Mouse (Mus musculus) olfactory bulb, adult 2 months (tissue): ENCODE data around the gene Tk1. TPM values are rescaled to one million over a fixed set of nuclear protein-coding genes. Genes with fewer than 3 reads are reported as not detected.
"Not testable (repeated sequence)": the region's sequence is repeated elsewhere in the genome, so short reads cannot be mapped to it uniquely, and the experiment has no call there.

Source experiments
- H3K27ac ChIP-seq: fragments of 200-500 bp; 2 replicates; pipeline ENCODE4 v1.5.1; 2012; ENCODE audit warnings: low read depth, low read length; ENCODE audit not compliant: insufficient read depth
- H3K4me1 ChIP-seq: fragments of 200-500 bp; 2 replicates; pipeline ENCODE4 v1.6.1; 2012; ENCODE audit warnings: low read length; ENCODE audit not compliant: control insufficient read depth, insufficient read depth
- H3K4me3 ChIP-seq: fragments of 200-500 bp; 2 replicates; pipeline ENCODE4 v1.5.1; 2012; ENCODE audit warnings: mild to moderate bottlenecking, low read depth, low read length, moderate library complexity; ENCODE audit not compliant: insufficient read depth
- CTCF ChIP-seq: fragments of 200-500 bp; IDR thresholded peaks from 2 replicates; pipeline ENCODE4 v1.5.1; 2012; ENCODE audit warnings: low read depth, mild to moderate bottlenecking, low read length, moderate library complexity; ENCODE audit not compliant: insufficient read depth
- POLR2A ChIP-seq: fragments of 200-500 bp; IDR thresholded peaks from 2 replicates; pipeline ENCODE4 v1.6.1; 2012; ENCODE audit warnings: mild to moderate bottlenecking, low read depth, low read length, moderate library complexity; ENCODE audit not compliant: insufficient read depth
- WGBS: fragments of 180-500 bp; shearing (Covaris S2); methylation state at CpG from one replicate; pipeline ENCODE4 v1.1.7; 2018; 5-methylcytosine and 5-hydroxymethylcytosine counted together
- polyA plus RNA-seq: library from polyadenylated mRNA; stranded (reverse); fragments of >200 nt; gene quantifications from 2 replicates; pipeline ENCODE4 v1.2.4, GENCODE M21; 2012; ENCODE audit warnings: low replicate concordance; ENCODE audit not compliant: missing spikeins, insufficient read depth, insufficient read length

Gene Tk1
- polyA plus RNA-seq, 1 experiment = not detected

DNA sequence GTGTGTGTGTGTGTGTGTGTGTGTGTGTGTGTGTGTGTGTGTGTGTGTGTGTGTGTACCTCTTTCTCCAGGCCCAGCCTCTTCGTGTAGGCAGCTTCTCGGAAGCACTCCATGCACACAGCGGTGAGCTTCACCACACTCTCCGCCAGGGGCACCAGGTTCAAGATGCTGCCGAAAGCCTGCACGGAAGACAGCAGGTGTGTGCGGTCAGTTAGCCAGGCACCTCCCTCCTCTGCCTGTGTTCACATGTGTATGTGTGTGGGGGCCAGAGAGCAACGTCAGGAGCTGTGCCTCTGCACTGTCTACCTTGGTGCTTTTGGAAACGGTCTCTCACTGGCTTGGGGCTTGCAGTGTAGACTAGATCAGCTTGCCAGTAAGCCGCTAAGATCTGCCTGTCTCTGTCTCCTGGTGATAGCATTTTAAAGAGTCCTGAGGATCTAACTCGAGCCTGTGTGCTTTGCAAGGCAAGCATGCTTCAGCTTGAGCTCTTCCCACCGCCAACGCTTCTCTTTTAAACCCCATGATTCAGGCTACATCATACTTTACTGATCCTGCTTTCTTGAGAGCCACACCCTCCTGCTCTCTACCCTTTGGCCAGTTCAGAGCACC lies 9.4 kb downstream of the Tk1 start:
- Histone ChIP-seq H3K27ac (no peak overlapping the region), H3K4me1 (peaks cover 4% of the 10 kb centered on the region), H3K4me3 (no peak overlapping the region)
- TF ChIP-seq CTCF = no peak
- TF ChIP-seq POLR2A = no peak
- WGBS = 93% methylated on average over 13 of the region's 13 CpGs

DNA sequence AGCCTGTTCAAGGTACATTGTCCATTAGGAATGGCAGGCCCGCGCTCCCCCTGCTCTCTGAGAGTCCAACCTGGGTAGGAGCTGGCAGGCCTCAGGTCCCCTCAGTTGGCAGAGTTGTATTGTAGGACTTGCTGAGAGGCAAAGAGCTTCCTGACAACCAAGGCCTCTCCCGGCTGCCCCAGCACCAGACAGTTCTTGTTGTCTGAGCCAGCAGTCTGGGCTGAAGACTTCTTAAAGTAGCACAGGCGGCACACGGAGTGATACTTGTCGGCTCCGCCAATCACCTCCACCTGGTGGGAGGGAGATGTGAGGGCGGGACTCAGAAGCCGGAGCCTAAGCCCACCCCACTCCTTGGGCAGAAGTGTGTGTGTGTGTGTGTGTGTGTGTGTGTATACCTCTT lies 10.0 kb downstream of the Tk1 start:
- not testable (repeated sequence) for H3K4me3 ChIP-seq, H3K4me1 ChIP-seq, H3K27ac ChIP-seq
- WGBS = 89% methylated on average over 9 of the region's 9 CpGs

DNA sequence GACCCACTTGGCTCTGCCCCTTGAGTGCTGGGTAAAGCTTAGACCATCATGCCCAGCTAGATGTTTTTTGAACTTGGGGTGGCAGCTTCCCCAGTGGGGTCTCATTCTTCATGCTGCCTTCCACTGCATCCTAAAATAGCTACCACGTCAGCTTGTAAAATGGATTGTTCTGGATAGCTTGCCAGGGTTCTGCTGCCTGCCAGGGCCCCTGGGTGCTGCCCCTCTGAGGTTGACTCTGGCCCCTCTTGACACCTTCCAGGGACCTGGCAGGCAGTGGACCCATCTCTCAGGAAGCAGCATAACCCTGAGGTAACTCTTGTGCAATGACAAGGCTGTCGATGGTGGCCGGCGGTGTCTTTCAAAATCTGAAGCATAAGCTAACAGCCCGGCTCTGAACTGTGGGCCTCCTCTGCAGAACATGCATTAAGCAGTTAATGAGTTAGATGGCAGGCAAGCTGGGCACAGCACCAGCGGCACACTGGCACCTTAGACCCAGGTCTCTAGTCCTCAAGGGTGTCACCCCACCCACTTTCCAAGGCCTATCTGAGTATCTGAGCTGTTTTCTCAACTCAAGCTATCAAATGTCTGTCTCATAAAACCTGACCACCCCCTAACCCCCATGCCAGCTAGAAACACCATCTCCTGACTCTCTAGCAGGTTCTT lies 11.1 kb downstream of the Tk1 start:
- Histone ChIP-seq H3K4me1 (peaks cover 14% of the 10 kb centered on the region), H3K4me3 (no peak overlapping the region), H3K27ac (no peak overlapping the region)
- TF ChIP-seq CTCF (no peak), POLR2A (no peak)
- WGBS = 93% methylated on average over 6 of the region's 6 CpGs

DNA sequence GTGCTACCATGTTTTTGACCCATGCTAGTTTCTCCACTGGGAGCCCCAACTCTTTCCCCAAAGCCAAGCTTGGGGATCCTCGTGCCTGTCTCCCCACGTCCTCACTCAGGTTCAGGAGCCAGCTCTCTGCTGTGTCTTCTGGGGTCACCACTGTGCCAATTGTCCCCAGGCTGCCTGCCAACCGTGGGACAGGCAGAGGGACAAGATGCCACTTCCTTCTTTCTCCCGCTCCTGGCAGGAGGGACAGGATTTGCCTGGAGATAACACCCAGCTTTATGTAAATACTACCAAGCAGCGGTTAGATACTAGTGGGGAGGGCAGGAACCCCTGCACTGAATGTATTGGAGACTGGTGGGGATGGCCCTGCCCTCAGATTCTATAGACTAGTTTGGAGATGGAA lies 12.0 kb downstream of the Tk1 start:
- Histone ChIP-seq H3K4me1 (peaks cover 16% of the 10 kb centered on the region), H3K4me3 (no peak overlapping the region), H3K27ac (no peak overlapping the region)
- no peak for TF ChIP-seq POLR2A
- 76% methylated on average over 5 of the region's 5 CpGs for WGBS

DNA sequence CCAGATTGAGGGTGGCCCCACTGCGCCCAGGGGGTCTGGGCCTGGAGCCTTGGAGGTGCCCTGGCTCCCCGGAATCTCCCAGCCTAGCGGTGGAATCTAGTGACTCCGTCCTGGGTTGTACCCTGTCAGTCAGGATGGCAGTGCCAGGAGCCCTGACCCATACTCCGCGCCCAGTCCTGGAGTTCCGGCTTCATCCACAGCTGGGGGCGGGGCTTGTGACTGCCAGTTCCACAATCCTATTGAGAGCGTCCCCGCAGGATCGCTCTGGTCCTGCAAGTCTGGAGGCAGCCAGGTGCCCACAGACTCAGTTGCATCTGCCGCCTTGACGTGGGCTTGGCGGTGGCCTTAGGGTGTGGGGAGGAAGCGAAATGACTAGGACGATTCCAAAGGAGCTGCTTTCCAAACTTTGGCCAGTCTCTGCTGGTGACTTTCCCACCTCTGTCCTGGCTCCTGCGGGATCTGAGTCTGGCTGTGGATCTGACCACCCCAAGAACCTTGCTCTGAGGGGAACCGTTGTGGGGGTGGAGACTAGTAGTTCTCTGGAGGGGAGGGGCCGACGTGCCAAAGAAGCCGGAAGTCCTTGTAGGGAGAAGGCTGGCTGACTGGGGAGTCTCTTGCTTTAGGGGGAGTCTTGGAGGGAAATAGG lies 15.4 kb downstream of the Tk1 start:
- H3K27ac ChIP-seq = no peak overlapping the region

DNA sequence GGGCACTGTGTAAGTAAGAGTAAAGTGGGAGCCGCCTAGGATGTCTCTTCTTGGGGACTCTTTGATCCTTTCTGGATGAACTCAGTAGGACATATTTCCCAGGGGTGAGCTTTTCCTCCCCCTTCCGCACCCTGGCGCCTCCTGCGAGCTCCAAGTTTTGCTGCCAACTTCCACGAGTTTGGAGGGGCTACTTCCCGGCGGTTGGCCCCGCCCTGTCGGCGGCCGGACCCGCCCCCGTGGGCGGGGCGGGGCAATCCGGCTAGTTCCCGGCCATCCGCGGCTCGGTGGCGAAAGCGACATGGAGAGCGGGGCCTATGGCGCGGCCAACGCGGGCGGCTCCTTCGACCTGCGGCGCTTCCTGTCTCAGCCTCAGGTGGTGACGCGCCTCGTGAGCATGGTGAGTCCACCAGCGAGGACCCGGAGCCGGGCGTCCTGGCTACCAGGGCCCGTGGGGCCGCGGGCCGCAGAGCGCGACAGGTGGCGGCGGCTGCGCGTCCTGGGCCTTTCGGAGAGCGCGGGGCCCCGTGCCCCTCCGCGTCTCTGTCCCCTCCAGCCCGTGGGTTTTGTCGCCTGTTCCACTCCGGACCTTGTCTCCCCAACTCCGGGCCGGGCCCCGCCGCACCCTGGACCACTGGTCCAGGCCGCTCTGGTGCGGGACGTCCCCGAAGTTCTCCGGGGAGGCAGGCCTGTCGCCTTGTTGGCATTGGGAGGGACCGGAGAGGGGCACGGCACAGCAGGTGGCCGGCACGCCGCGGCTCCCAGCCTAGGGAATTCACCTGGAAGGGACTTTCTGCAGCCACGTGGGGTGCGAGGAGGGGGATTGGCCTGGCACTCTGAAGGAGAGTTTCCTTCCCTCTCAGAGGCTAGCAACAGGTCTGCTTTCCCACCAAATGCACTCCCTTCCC lies 16.2 kb downstream of the Tk1 start, which contains the start of the genes Gm20708 and Syngr2:
Gene Gm20708 (plus strand): TSS at position 262 of the 905 bp plus-strand sequence.
Gene Syngr2 (plus strand): TSS at position 262 of the 905 bp plus-strand sequence.
- TF ChIP-seq POLR2A (no peak), CTCF (no peak)
- Histone ChIP-seq H3K27ac (no peak within 1 kb of the TSS), H3K4me1 (peaks cover 16% of the 10 kb centered on the region), H3K4me3 (peak within 1 kb of the TSS; percentile 55)
- 1% methylated on average over 75 of the region's 75 CpGs for WGBS

More for the DNA sequence above, 15.4 kb downstream of the Tk1 start:
- Histone ChIP-seq H3K4me1 (peaks cover 16% of the 10 kb centered on the region), H3K4me3 (peak overlapping the region; percentile 55)
- WGBS = 1% methylated on average over 21 of the region's 21 CpGs
- TF ChIP-seq CTCF (no peak), POLR2A (no peak)

DNA sequence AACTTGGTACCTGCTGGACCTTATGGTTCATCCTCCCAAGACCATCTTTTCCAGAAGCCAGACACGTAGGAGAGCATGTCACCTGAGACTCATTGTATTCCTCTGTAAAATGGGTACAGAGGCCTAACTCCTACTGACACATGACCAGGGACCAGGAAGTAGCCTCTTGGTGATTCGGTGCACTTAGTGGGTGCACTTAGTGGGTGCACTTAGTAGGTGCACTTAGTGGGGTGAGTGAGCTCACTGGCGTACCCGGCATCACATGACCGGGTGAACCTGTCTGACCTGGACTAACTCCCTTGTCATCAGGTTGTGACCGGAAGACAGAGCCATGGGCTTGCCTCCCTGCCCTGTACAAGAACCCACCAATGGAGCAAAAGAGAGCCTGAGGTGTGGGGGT lies 19.1 kb downstream of the Tk1 start:
- TF ChIP-seq POLR2A (no peak), CTCF (no peak)
- no peak overlapping the region for H3K27ac ChIP-seq
- H3K4me1 ChIP-seq = peaks cover 16% of the 10 kb centered on the region
- no peak overlapping the region for H3K4me3 ChIP-seq
- WGBS = 94% methylated on average over 6 of the region's 6 CpGs

DNA sequence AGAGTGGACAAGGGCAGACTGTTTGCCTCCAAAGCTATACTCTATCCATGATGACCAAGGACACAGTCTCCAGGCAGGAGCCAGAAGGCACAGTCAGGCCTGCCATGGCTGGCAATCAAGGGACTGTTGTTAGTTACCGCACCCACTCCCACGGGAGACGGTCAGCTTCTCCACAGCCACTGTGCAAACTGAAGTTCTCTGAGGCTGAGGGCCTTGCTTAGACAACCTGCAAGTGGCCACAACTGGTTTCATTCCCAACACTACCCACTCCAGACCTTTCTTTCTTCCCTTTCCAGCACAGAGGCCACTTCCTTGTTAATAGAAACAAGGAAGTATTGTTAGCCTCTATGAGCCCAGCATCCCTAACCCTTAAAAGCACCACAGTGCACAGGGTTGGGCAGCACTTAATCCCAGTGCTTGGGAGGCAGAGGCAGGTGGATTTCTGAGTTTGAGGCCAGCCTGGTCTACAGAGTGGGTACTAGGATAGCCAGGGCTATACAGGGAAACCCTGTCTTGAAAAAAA lies 22.7 kb downstream of the Tk1 start:
- TF ChIP-seq POLR2A = no peak
- TF ChIP-seq CTCF = no peak
- no peak overlapping the region for H3K4me3 ChIP-seq
- 88% methylated on average over 3 of the region's 3 CpGs for WGBS
- no peaks in the 10 kb centered on the region for H3K4me1 ChIP-seq
- no peak overlapping the region for H3K27ac ChIP-seq

DNA sequence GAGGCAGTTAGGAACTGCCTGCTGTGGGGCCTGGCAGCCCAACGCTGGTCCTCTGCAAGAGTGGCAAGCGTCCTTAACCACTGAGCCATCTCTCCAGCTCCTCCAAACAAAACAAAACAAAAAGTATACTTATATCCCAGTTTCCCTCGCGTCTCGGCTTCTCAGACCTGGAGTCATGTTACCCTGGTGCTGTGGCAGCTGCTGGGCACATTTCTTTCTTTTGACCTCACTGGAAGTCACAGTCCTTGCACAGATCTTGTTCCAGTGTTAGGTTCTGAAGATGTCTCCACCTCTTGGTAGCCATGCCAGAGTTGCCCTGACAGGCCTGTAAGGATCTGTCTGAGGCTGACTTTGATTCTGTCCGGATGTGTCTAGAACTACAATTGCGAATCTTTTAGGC lies 24.2 kb downstream of the Tk1 start:
- Histone ChIP-seq H3K4me3 (no peak overlapping the region), H3K27ac (no peak overlapping the region), H3K4me1 (no peaks in the 10 kb centered on the region)
- 92% methylated on average over 7 of the region's 7 CpGs for WGBS
- no peak for TF ChIP-seq POLR2A
- TF ChIP-seq CTCF = no peak
